Mouse (Mus musculus) forebrain, embryonic 11.5 days (tissue): Measurements from ENCODE around the gene Rpsa. TPM values are rescaled to one million over a fixed set of nuclear protein-coding genes. Genes with fewer than 3 reads are reported as not detected.

ENCODE experiments used
- ATAC-seq: fragments of 200-750 bp; cut with Nextera tagmentation; replicated peaks from 2 replicates; pipeline ENCODE4 v1.8.0; 2017; ENCODE audit warnings: moderate TSS enrichment; ENCODE audit not compliant: low FRiP score
- DNase-seq: peaks from one replicate; pipeline ENCODE4 v3.0.0-alpha.2; 2017; ENCODE audit warnings: low spot score
- H3K27ac ChIP-seq: fragments of 300-500 bp; sonication (generic); 2 replicates; pipeline ENCODE4 v1.5.1; 2014; ENCODE audit warnings: low read depth, low read length
- H3K27me3 ChIP-seq: fragments of 300-500 bp; sonication (generic); 2 replicates; pipeline ENCODE4 v1.6.1; 2014; ENCODE audit warnings: mild to moderate bottlenecking, low read length, mixed read lengths; ENCODE audit not compliant: control insufficient read depth, insufficient read depth
- H3K36me3 ChIP-seq: fragments of 300-500 bp; sonication (generic); 2 replicates; pipeline ENCODE4 v1.6.1; 2014; ENCODE audit warnings: mild to moderate bottlenecking, low read length, moderate library complexity, mixed read lengths; ENCODE audit not compliant: control insufficient read depth, insufficient read depth
- H3K4me1 ChIP-seq: fragments of 300-500 bp; sonication (generic); replicated peaks from 2 replicates; pipeline ENCODE4 v1.6.1; 2014; ENCODE audit warnings: low read length, mixed read lengths; ENCODE audit not compliant: control insufficient read depth, insufficient read depth
- H3K4me2 ChIP-seq: fragments of 300-500 bp; sonication (generic); 2 replicates; pipeline ENCODE4 v1.6.1; 2014; ENCODE audit warnings: low read depth, mild to moderate bottlenecking, low read length, moderate library complexity, mixed read lengths; ENCODE audit not compliant: severe bottlenecking
- H3K4me3 ChIP-seq: fragments of 300-500 bp; sonication (generic); 2 replicates; pipeline ENCODE4 v1.5.1; 2014; ENCODE audit warnings: low read depth, low read length
- H3K9ac ChIP-seq: fragments of 300-500 bp; sonication (generic); 2 replicates; pipeline ENCODE4 v1.6.1; 2014; ENCODE audit warnings: low read length
- H3K9me3 ChIP-seq: fragments of 300-500 bp; sonication (generic); 2 replicates; pipeline ENCODE4 v1.6.1; 2016; ENCODE audit warnings: low read length, mixed read lengths; ENCODE audit not compliant: control insufficient read depth
- WGBS: fragments of 180-500 bp; shearing (Covaris S2); extraction: QIAGEN DNeasy Blood & Tissue Kit; methylation state at CpG from one replicate; pipeline ENCODE4 v1.1.7; 2014; 5-methylcytosine and 5-hydroxymethylcytosine counted together
- polyA plus RNA-seq: library from polyadenylated mRNA; unstranded; fragments of >200 nt; fragmentation: Nextera tagmentation; extraction: Ambion mirVana; gene quantifications from 2 replicates; pipeline ENCODE4 v1.2.1, GENCODE M21; 2014

Gene Rpsa
- 1,443 and 1,598 TPM in 2 replicates for polyA plus RNA-seq

DNA sequence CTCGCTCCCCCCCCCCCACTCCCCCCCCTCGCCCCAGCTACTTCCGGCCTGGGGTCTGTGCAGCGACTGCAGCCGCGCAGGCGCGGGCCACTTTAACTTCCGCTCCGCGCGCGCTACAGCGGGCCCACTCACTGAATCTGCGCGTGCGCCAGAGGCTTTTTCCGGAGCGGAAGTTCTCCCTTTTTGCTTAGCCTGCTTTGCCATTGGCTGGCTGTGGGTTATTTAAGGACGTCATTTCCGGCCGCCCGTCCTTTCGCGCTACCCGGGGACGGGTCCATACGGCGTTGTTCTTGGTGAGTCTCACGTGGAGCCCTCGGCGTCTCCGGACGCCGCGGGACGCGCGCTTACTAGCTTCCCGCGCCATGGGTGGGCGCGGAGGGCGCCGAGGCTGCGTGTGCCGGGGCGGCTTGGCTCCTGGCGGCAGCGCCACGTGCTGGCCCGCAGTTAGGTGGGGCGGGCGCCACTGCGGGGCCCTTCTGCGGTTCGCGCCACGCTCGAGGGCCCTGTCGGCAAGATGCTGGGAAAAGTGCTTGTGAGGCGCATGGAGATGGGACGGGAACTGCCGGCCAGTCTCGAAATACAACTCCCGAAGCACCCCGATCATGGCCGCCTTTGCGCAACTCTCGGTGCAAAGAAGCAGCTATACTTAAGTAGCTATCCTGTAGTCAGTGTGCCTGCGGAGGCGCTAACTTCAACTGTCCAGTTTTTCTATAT is at the start of gene Rpsa:
Rpsa (plus strand) TSS at position 152 of the 714 bp plus-strand sequence.
- Histone ChIP-seq H3K27ac (peak within 1 kb of the TSS; percentile 82), H3K4me2 (peak within 1 kb of the TSS; percentile 87), H3K9ac (peak within 1 kb of the TSS; percentile 98), H3K4me3 (peak within 1 kb of the TSS; percentile 100), H3K4me1 (peaks cover 12% of the 10 kb centered on the region), H3K9me3 (no peaks in the 10 kb centered on the region), H3K36me3 (peaks cover 15% of the 10 kb centered on the region; the same call in 1 of the 2 replicates), H3K27me3 (no peaks in the 10 kb centered on the region)
- WGBS: under 1% methylated on average over 62 of the region's 72 CpGs
- ATAC-seq: peak; percentile 97
- peak; percentile 98 for DNase-seq

DNA sequence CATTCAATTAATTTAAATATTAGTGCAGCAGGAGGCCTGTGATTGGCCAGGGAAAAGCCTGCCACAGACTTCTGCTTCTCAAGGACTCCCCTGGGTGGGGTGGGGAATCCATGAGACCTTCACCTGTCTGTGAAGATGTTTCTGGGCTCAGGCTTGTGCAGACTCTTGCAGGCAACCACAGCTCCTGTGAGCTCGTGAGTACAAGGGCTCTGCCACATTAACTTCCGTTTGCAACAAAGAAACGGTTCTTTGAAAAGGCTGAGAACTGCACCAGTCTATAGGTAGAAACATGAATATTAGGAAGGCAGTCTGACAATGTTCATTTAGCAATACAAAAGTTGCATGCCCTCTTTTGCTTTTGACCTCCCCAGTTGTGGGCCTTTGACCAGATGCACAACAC is 49.2 kb upstream of the Rpsa start:
- no peak for DNase-seq
- no peak for ATAC-seq
- WGBS: 82% methylated on average over 3 of the region's 3 CpGs
- H3K9me3 ChIP-seq: no peaks in the 10 kb centered on the region
- H3K27ac ChIP-seq: no peak overlapping the region
- no peak overlapping the region for H3K4me2 ChIP-seq
- no peaks in the 10 kb centered on the region for H3K27me3 ChIP-seq
- no peaks in the 10 kb centered on the region for H3K36me3 ChIP-seq
- no peaks in the 10 kb centered on the region for H3K4me1 ChIP-seq
- no peak overlapping the region for H3K4me3 ChIP-seq
- no peak overlapping the region for H3K9ac ChIP-seq

DNA sequence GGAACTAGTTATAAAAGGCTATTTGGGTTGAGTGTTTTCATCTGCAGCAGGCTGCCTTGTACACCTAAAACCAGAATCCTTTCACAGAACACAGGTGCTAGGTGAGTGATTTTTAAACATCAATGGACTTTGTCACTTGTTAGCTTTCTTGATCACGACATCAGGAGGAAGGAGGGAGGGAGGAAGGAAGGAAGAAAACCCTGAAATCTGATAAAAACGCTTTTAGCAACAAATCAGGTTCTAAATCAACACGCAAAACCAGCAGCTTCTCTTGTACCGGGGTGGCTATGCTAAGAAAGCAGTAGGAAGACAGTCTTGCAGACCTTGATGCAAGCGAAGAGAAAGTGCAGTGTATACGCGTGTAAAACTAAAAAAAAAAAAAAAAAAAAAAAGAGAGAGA is 47.6 kb upstream of the Rpsa start:
- Histone ChIP-seq H3K4me2 (no peak overlapping the region), H3K9me3 (no peaks in the 10 kb centered on the region), H3K36me3 (no peaks in the 10 kb centered on the region), H3K9ac (no peak overlapping the region), H3K27me3 (no peaks in the 10 kb centered on the region), H3K4me1 (no peaks in the 10 kb centered on the region), H3K27ac (no peak overlapping the region), H3K4me3 (no peak overlapping the region)
- DNase-seq: no peak
- no peak for ATAC-seq
- WGBS: 84% methylated on average over 7 of the region's 7 CpGs

DNA sequence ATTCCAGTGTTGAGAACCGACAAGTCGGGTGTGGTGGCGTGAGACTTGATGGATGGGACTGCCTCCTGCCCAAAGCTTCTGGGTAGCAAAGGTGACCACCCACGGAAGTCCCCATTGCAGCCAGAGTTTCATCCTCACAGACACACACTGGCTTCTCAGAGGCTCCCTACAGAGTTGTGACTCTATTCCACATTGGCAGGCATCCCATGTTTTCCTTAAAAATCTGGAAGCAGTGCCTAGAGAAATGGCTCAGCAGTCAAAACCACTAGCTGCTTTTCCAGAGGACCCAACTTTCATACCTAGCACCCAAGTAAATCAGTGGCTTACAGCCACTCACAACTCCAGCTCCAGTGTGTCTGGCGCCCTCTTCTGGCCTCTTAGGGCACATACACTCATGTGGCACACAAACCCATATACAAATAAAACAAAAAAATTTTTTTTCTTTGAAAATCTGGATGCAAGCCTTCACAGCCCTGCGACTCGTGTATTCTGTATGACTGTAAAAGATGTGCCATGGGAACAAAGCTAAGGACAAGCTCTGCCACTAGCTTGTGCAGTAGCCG is 46.9 kb upstream of the Rpsa start:
- Histone ChIP-seq H3K4me2 (no peak overlapping the region), H3K4me3 (no peak overlapping the region), H3K27ac (no peak overlapping the region), H3K9ac (no peak overlapping the region), H3K36me3 (no peaks in the 10 kb centered on the region), H3K9me3 (no peaks in the 10 kb centered on the region), H3K4me1 (no peaks in the 10 kb centered on the region), H3K27me3 (no peaks in the 10 kb centered on the region)
- DNase-seq (no peak), ATAC-seq (no peak)
- WGBS: 85% methylated on average over 8 of the region's 8 CpGs

DNA sequence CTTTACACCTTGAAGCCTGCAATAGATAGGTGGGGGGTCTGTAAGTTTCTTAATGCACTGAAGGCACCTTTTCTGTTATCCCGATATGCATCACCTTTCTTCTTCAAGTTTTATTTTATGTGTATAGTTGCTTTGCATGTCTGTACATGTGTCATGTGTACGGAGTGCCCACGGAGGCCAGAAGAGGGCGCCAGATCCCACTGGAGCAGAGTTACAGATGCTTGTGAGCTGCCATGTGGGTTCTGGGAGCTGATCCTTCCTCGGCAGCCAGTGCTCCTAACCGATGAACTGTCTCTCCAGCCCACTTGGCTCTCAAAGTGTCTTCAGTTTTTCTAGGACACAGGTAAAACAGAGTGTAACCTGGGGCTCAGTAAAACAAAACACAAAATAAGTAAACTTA is 46.2 kb upstream of the Rpsa start:
- no peaks in the 10 kb centered on the region for H3K27me3 ChIP-seq
- H3K9ac ChIP-seq: no peak overlapping the region
- no peaks in the 10 kb centered on the region for H3K4me1 ChIP-seq
- ATAC-seq: no peak
- H3K4me3 ChIP-seq: no peak overlapping the region
- H3K4me2 ChIP-seq: no peak overlapping the region
- H3K27ac ChIP-seq: no peak overlapping the region
- 74% methylated on average over 6 of the region's 6 CpGs for WGBS
- no peak for DNase-seq
- H3K9me3 ChIP-seq: no peaks in the 10 kb centered on the region
- H3K36me3 ChIP-seq: no peaks in the 10 kb centered on the region

DNA sequence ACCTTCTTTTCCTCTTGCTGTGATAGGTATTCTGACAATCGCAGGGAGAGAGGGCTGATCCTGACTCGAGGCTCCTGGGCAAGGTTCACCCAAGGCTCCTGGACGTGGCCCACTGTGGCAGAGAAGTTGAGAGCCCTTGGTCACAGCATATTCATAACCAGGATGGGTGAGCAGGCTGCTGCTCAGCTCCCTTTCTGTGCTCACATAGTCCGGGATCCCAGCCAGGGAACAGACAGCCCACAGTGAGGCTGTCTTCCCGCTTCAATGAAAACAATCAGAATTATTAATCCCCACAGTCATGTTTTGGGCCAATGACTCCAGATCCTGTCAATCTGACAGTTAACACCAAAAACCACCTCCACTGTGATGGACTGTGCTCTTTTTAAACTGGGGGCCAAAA is 45.5 kb upstream of the Rpsa start:
- Histone ChIP-seq H3K9me3 (no peaks in the 10 kb centered on the region), H3K27ac (no peak overlapping the region), H3K4me2 (no peak overlapping the region), H3K36me3 (no peaks in the 10 kb centered on the region), H3K4me3 (no peak overlapping the region), H3K4me1 (no peaks in the 10 kb centered on the region), H3K9ac (no peak overlapping the region), H3K27me3 (no peaks in the 10 kb centered on the region)
- 80% methylated on average over 5 of the region's 5 CpGs for WGBS
- ATAC-seq: no peak
- no peak for DNase-seq

DNA sequence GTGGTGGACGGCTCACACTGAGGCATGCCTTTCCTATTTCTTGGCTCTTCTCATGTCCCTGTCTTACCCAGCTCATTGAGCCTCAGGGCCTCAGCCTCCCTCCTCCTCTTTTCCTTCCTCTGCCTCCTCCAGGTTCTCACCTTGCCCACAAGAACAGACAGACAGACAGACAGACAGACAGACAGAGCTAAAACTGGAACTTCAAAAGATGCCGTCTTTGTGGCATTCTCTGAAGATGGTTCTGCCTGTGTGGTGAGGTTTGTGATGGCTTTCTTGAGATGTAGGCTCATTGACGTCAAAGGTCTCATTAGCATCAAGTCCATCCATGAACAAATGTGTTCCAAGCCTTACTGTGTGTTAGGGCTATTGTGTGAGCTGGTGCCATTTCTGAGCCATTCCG is 44.8 kb upstream of the Rpsa start:
- no peak for DNase-seq
- H3K4me2 ChIP-seq: no peak overlapping the region
- H3K4me1 ChIP-seq: no peaks in the 10 kb centered on the region
- 78% methylated on average over 4 of the region's 4 CpGs for WGBS
- H3K27ac ChIP-seq: no peak overlapping the region
- H3K36me3 ChIP-seq: no peaks in the 10 kb centered on the region
- no peak overlapping the region for H3K4me3 ChIP-seq
- H3K27me3 ChIP-seq: no peaks in the 10 kb centered on the region
- H3K9me3 ChIP-seq: no peaks in the 10 kb centered on the region
- H3K9ac ChIP-seq: no peak overlapping the region
- ATAC-seq: no peak

DNA sequence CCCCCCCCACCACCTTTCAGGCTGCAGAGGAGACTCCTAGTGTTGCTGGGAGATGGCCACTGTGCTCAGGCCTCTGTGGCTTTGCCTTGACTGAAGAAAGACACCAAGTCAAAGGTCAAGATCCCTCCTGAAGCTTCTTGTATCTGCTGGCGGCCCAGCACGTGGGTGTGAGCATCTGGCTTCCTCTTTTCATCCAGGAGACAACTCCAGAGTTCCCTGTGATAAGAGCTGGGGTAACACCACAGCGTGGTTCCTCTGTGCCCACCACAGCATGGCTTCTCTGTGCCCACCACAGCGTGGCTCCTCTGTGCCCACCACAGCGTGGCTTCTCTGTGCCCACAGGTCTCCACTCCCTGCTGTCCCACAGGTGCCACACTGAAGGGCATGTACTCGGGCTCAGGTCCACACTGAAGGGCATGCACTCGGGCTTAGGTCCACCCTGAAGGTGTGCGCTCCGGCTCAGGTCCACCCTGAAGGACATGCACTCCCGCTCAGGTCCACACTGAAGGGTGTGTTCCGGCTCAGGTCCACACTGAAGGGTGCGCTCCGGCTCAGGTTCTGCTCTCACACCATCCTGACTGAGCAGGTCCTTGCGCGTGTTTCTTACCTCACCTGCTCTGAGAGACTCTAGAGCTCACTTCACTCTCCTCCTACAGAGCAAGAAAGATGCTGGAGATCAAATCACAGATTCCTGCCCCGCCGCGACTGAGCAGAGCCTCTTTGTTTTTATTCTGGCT is 44.2 kb upstream of the Rpsa start:
- Histone ChIP-seq H3K9me3 (no peaks in the 10 kb centered on the region), H3K36me3 (no peaks in the 10 kb centered on the region), H3K4me1 (no peaks in the 10 kb centered on the region), H3K27me3 (no peaks in the 10 kb centered on the region), H3K27ac (no peak overlapping the region), H3K4me3 (no peak overlapping the region), H3K9ac (no peak overlapping the region), H3K4me2 (no peak overlapping the region)
- 84% methylated on average over 18 of the region's 18 CpGs for WGBS
- ATAC-seq: no peak
- no peak for DNase-seq
